28 mouse cellular contexts compared by ENCODE assay signal in the genomic region with DNA sequence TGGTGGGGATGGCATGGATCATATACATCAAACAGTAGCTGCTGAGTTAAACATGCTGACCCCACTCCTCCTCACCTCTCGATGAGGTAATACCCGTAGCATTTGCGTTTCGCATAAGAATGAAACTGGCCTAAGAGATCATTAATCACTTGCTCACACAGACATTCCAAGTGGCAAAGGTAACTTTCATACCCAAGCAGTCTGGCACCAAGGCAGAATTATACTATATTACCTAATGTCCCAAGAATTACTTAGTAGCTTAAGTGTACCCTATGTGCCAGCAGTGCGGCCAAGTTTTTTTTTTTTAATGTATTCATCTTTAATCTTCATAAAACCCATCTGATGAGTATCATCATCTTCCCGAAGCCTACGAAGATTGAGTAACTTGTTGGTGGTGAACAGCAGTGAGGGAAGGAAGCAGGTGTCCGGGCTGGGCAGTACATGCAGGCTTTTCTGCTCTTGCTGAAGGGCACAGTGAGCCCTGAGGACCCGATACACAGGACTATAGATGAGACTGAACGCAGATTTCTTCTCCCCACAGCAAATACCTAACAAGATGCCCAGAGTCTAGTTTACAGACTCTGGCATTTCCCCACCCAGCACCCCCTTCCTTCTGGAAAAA. TPM values are rescaled to one million over a fixed set of nuclear protein-coding genes. Genes with fewer than 3 reads are reported as not detected.
A peak's percentile ranks its signal among the peaks of the same experiment; 100 is the strongest.
DNase-seq lines count a peak whose midpoint lies in the region; ATAC-seq and TF ChIP-seq lines count a peak whose summit lies in the region.
"Had no signal": no experiment of that assay in that cellular context is flagged by ENCODE, and none has a peak within 500 bp of the region (broad histone marks: within the 10 kb centered on the region; RNA-seq: fewer than 3 reads in every experiment).

No protein-coding gene starts in this region.

- no peaks in the 10 kb centered on the region for H3K79me2 ChIP-seq in C2C12 (ENCODE audit: control insufficient read depth, insufficient read depth)

- H3ac ChIP-seq in C2C12 (ENCODE audit: control insufficient read depth, insufficient read length, low read depth), result no peak overlapping the region

- no peak for TF ChIP-seq EP300 in liver, postnatal 0 days (IDR thresholded peaks at IDR 0.05; ENCODE audit: low read depth)
- TF ChIP-seq EP300 in stomach, postnatal 0 days (optimal IDR thresholded peaks at IDR 0.05), result no peak

- WGBS in liver, postnatal 0 days (ENCODE audit: insufficient replicate concordance), result 72% methylated on average over 10 of the region's 10 CpGs
- 71% methylated on average over 10 of the region's 10 CpGs for WGBS in liver, embryonic 11.5 days
- WGBS in stomach, postnatal 0 days, result 63% methylated on average over 10 of the region's 10 CpGs

- H3K4me3 ChIP-seq in liver, postnatal 0 days (ENCODE audit: low read depth, low read length), result no peak overlapping the region
- H3K4me3 ChIP-seq in liver, embryonic 11.5 days (ENCODE audit: low read depth, low read length), result no peak overlapping the region
- H3K4me3 ChIP-seq in C2C12 (ENCODE audit: insufficient read depth, poor library complexity, severe bottlenecking), result no peak overlapping the region
- no peak overlapping the region for H3K4me3 ChIP-seq in stomach, postnatal 0 days (ENCODE audit: low read depth, low read length)
- H3K4me3 ChIP-seq: embryonic facial prominence, embryonic 12.5 days; embryonic facial prominence, embryonic 15.5 days; forebrain, embryonic 12.5 days; forebrain, embryonic 15.5 days; heart, adult 2 months; heart, embryonic 13.5 days had no signal

- H3K9me3 ChIP-seq in liver, postnatal 0 days (ENCODE audit: low read length), result no peaks in the 10 kb centered on the region
- H3K9me3 ChIP-seq in liver, embryonic 11.5 days (ENCODE audit: control insufficient read depth, low read length), result no peaks in the 10 kb centered on the region
- no peaks in the 10 kb centered on the region for H3K9me3 ChIP-seq in stomach, postnatal 0 days (ENCODE audit: control insufficient read depth, low read length)
- H3K9me3 ChIP-seq: embryonic facial prominence, embryonic 12.5 days; embryonic facial prominence, embryonic 15.5 days; forebrain, embryonic 12.5 days; forebrain, embryonic 15.5 days; heart, embryonic 10.5 days; heart, embryonic 13.5 days had no signal

- no peak for DNase-seq in liver, postnatal 0 days
- no peak for DNase-seq in liver, embryonic 11.5 days (ENCODE audit: low spot score)
- DNase-seq in R1 (ENCODE audit: low read depth, low spot score), result peak; percentile 30
- no peak for DNase-seq in stomach, postnatal 0 days (ENCODE audit: low spot score)
- DNase-seq in frontal cortex, postnatal 10 days (ENCODE audit: low spot score in 2 of 2), result no peak
- DNase-seq in layer of hippocampus, adult 18-20 months (ENCODE audit: low spot score in 2 of 2), result no peak
- DNase-seq: adrenal gland, postnatal 10 days; cerebellum, adult 11 months; cerebellum, adult 2 months; cerebellum, adult 9-11 months; cerebellum, postnatal 25 days; gastrocnemius, postnatal 10 days; gastrocnemius, postnatal 36 days; heart, adult 2 months; heart, postnatal 14 days; heart, postnatal 4 days had no signal

- no peaks in the 10 kb centered on the region for H3K36me3 ChIP-seq in liver, postnatal 0 days (replicated peaks; ENCODE audit: insufficient read depth, low read length)
- H3K36me3 ChIP-seq in liver, embryonic 11.5 days (ENCODE audit: control insufficient read depth, insufficient read depth, low read length), result no peaks in the 10 kb centered on the region
- no peaks in the 10 kb centered on the region for H3K36me3 ChIP-seq in C2C12 (ENCODE audit: control insufficient read depth, insufficient read depth)
- H3K36me3 ChIP-seq in stomach, postnatal 0 days (ENCODE audit: control insufficient read depth, insufficient read depth, low read length), result no peaks in the 10 kb centered on the region
- H3K36me3 ChIP-seq: embryonic facial prominence, embryonic 12.5 days; embryonic facial prominence, embryonic 15.5 days; forebrain, embryonic 12.5 days; forebrain, embryonic 15.5 days; heart, embryonic 10.5 days; heart, embryonic 13.5 days had no signal

- ATAC-seq in liver, postnatal 0 days, result no peak
- ATAC-seq in liver, embryonic 11.5 days (replicated peaks; ENCODE audit: low FRiP score), result no peak
- ATAC-seq in stomach, postnatal 0 days (ENCODE audit: low FRiP score, low TSS enrichment), result peak; percentile 36
- ATAC-seq: CD4-positive, CD25-positive, alpha-beta regulatory T cell, adult 4 months; forebrain, embryonic 15.5 days; hindbrain, postnatal 0 days had no signal

- no peaks in the 10 kb centered on the region for H3K27me3 ChIP-seq in liver, postnatal 0 days (ENCODE audit: insufficient read depth, low read length)
- no peaks in the 10 kb centered on the region for H3K27me3 ChIP-seq in liver, embryonic 11.5 days (replicated peaks; ENCODE audit: control insufficient read depth, insufficient read depth, low read length)
- no peaks in the 10 kb centered on the region for H3K27me3 ChIP-seq in C2C12 (ENCODE audit: control insufficient read depth, insufficient read depth, insufficient read length)
- no peaks in the 10 kb centered on the region for H3K27me3 ChIP-seq in stomach, postnatal 0 days (ENCODE audit: control insufficient read depth, insufficient read depth, low read length)
- H3K27me3 ChIP-seq: embryonic facial prominence, embryonic 12.5 days; embryonic facial prominence, embryonic 15.5 days; forebrain, embryonic 12.5 days; forebrain, embryonic 15.5 days had no signal

- H3K27ac ChIP-seq in liver, postnatal 0 days (ENCODE audit: low read depth), result peak overlapping the region; percentile 61; the same call in 1 of the 2 replicates
- no peak overlapping the region for H3K27ac ChIP-seq in liver, embryonic 11.5 days (ENCODE audit: low read depth, low read length)
- 0 out of 2 replicates have a peak overlapping the region, but pooled peaks have one; percentile 4 for H3K27ac ChIP-seq in stomach, postnatal 0 days (replicated peaks)
- H3K27ac ChIP-seq: embryonic facial prominence, embryonic 12.5 days; embryonic facial prominence, embryonic 15.5 days; forebrain, embryonic 12.5 days; forebrain, embryonic 15.5 days; heart, adult 2 months; heart, embryonic 10.5 days; heart, embryonic 13.5 days; hindbrain, embryonic 14.5 days; hindbrain, postnatal 0 days had no signal

- no peak for TF ChIP-seq CTCF in liver, postnatal 0 days (IDR thresholded peaks at IDR 0.05; ENCODE audit: low read depth)
- no peak for TF ChIP-seq CTCF in C2C12 (IDR thresholded peaks at IDR 0.05; ENCODE audit: control insufficient read depth, insufficient read depth, insufficient read length)
- no peak for TF ChIP-seq CTCF in stomach, postnatal 0 days (IDR thresholded peaks at IDR 0.05; ENCODE audit: low read depth)

- H3K79me3 ChIP-seq in C2C12 (ENCODE audit: low read depth), result no peaks in the 10 kb centered on the region

- H3K4me1 ChIP-seq in liver, postnatal 0 days (ENCODE audit: insufficient read depth), result no peaks in the 10 kb centered on the region
- H3K4me1 ChIP-seq in liver, embryonic 11.5 days (replicated peaks; ENCODE audit: control insufficient read depth, insufficient read depth, low read length), result no peaks in the 10 kb centered on the region
- H3K4me1 ChIP-seq in stomach, postnatal 0 days (replicated peaks; ENCODE audit: control insufficient read depth, insufficient read depth), result no peaks in the 10 kb centered on the region
- H3K4me1 ChIP-seq: embryonic facial prominence, embryonic 12.5 days; embryonic facial prominence, embryonic 15.5 days; forebrain, embryonic 12.5 days; forebrain, embryonic 15.5 days had no signal

- H3K4me2 ChIP-seq in liver, postnatal 0 days (ENCODE audit: low read depth, low read length), result no peak overlapping the region
- H3K4me2 ChIP-seq in liver, embryonic 11.5 days, result no peak overlapping the region
- H3K4me2 ChIP-seq in stomach, postnatal 0 days (replicated peaks; ENCODE audit: low read depth), result no peak overlapping the region
- H3K4me2 ChIP-seq: embryonic facial prominence, embryonic 12.5 days; embryonic facial prominence, embryonic 15.5 days; forebrain, embryonic 12.5 days; forebrain, embryonic 15.5 days; hindbrain, embryonic 14.5 days had no signal

- H3K9ac ChIP-seq in liver, postnatal 0 days (replicated peaks), result no peak overlapping the region
- H3K9ac ChIP-seq in liver, embryonic 11.5 days (ENCODE audit: low read depth, low read length), result no peak overlapping the region
- H3K9ac ChIP-seq in stomach, postnatal 0 days (ENCODE audit: low read length), result no peak overlapping the region
- H3K9ac ChIP-seq: embryonic facial prominence, embryonic 12.5 days; embryonic facial prominence, embryonic 15.5 days; forebrain, embryonic 12.5 days; forebrain, embryonic 15.5 days; heart, embryonic 13.5 days; hindbrain, embryonic 14.5 days had no signal

TF ChIP-seq in C2C12, 6 proteins besides CTCF, POLR2A, EP300 and RAD21:
- TF ChIP-seq MAX (IDR thresholded peaks at IDR 0.05), result no peak
- TF ChIP-seq CEBPB (IDR thresholded peaks at IDR 0.05; ENCODE audit: low read depth), result no peak
- TF ChIP-seq MYOD1 (IDR thresholded peaks at IDR 0.05; ENCODE audit: control insufficient read depth, insufficient read length, low read depth), result peak; percentile 75
- TF ChIP-seq MYOG (IDR thresholded peaks at IDR 0.05; ENCODE audit: control insufficient read depth, extremely low read depth, insufficient read length), result no peak

RNA-seq across cellular contexts. Expression of gene Socs2, which starts 22.8 kb away (rescaled TPM):
- polyA plus RNA-seq in liver, postnatal 0 days (2015; fragmentation: Nextera tagmentation; extraction: Ambion mirVana), result 67.1 and 86.5 TPM in 2 replicates
- polyA plus RNA-seq in liver, embryonic 11.5 days (2014; fragmentation: Nextera tagmentation; extraction: Ambion mirVana), result 19.4 and 21.1 TPM in 2 replicates
- 21.6 TPM for polyA plus RNA-seq in C2C12 (2012; fragmentation: generic; extraction: Trizol)
- polyA plus RNA-seq in stomach, postnatal 0 days (2015; fragmentation: Nextera tagmentation; extraction: Ambion mirVana), result 90.4 and 92.3 TPM in 2 replicates
- 10 to 100 TPM; 30.6 to 32.9 TPM for total RNA-seq in layer of hippocampus, adult 18-20 months (2021)
- total RNA-seq: common myeloid progenitor, adult 5-6 weeks; granulocyte monocyte progenitor cell, adult 5-6 weeks had no signal
